Mouse (Mus musculus) kidney, adult 2 months (tissue): ENCODE data around the gene Nova2. TPM values are rescaled to one million over a fixed set of nuclear protein-coding genes. Genes with fewer than 3 reads are reported as not detected.
A peak's percentile ranks its signal among the peaks of the same experiment; 100 is the strongest.

Source experiments
- DNase-seq: peaks from one replicate; pipeline ENCODE4 v3.0.0; 2021
- H3K27ac ChIP-seq: fragments of 200-500 bp; 2 replicates; pipeline ENCODE4 v1.5.1; 2012; ENCODE audit warnings: low read depth, low read length, control low read depth, inconsistent platforms; ENCODE audit not compliant: insufficient read depth
- H3K27me3 ChIP-seq: fragments of 200-500 bp; replicated peaks from 2 replicates; pipeline ENCODE4 v1.6.1; 2012; ENCODE audit warnings: mild to moderate bottlenecking, moderate library complexity, low read length, inconsistent platforms; ENCODE audit not compliant: control insufficient read depth, insufficient read depth
- H3K36me3 ChIP-seq: fragments of 200-500 bp; 2 replicates; pipeline ENCODE4 v1.6.1; 2012; ENCODE audit warnings: mild to moderate bottlenecking, moderate library complexity, low read length, inconsistent platforms; ENCODE audit not compliant: control insufficient read depth, insufficient read depth
- H3K4me1 ChIP-seq: fragments of 200-500 bp; 2 replicates; pipeline ENCODE4 v1.6.1; 2011; ENCODE audit warnings: low read length; ENCODE audit not compliant: control insufficient read depth, insufficient read depth
- H3K4me3 ChIP-seq: fragments of 200-500 bp; 2 replicates; pipeline ENCODE4 v1.5.1; 2011; ENCODE audit warnings: mild to moderate bottlenecking, low read depth, low read length, control low read depth; ENCODE audit not compliant: insufficient read depth
- CTCF ChIP-seq: fragments of 200-500 bp; conservative IDR thresholded peaks from 2 replicates; pipeline ENCODE4 v1.5.1; 2011; ENCODE audit warnings: low read depth, mild to moderate bottlenecking, control low read depth, low read length, moderate library complexity, mixed read lengths; ENCODE audit not compliant: insufficient read depth, insufficient read length
- POLR2A ChIP-seq: fragments of 200-500 bp; IDR thresholded peaks from one replicate; pipeline ENCODE4 v1.6.1; 2011; ENCODE audit warnings: low read depth, low read length, control low read depth
- WGBS: fragments of 180-500 bp; shearing (Covaris S2); methylation state at CpG from one replicate; pipeline ENCODE4 v1.1.7; 2018; 5-methylcytosine and 5-hydroxymethylcytosine counted together
- polyA plus RNA-seq: library from polyadenylated mRNA; depleted of rRNA; stranded (reverse); fragments of >200 nt; gene quantifications from 2 replicates; pipeline ENCODE4 v1.2.3, GENCODE M21; 2012

Gene Nova2
- polyA plus RNA-seq, 1 experiment, result 1.1 TPM

GRCm38 (mm10) chr7:18924321-18924720 lies 1.4 kb upstream of the Nova2 start:
- Histone ChIP-seq H3K27ac (no peak overlapping the region), H3K27me3 (peaks cover 4% of the 10 kb centered on the region; the same call in 1 of the 2 replicates), H3K4me1 (no peaks in the 10 kb centered on the region), H3K4me3 (no peak overlapping the region), H3K36me3 (no peaks in the 10 kb centered on the region)
- 15% methylated on average over 8 of the region's 8 CpGs for WGBS
- no peak for TF ChIP-seq POLR2A
- no peak for DNase-seq

GRCm38 (mm10) chr7:18926041-18926790 lies 528 bp downstream of the Nova2 start:
- Histone ChIP-seq H3K36me3 (no peaks in the 10 kb centered on the region), H3K27ac (peak overlapping the region; percentile 43), H3K4me1 (no peaks in the 10 kb centered on the region), H3K27me3 (peaks cover 4% of the 10 kb centered on the region; the same call in 1 of the 2 replicates), H3K4me3 (peak overlapping the region; percentile 57)
- peak; percentile 81 for DNase-seq
- WGBS, result 3% methylated on average over 41 of the region's 42 CpGs
- TF ChIP-seq CTCF (no peak), POLR2A (peak; percentile 20)

- no peak for TF ChIP-seq POLR2A
- TF ChIP-seq CTCF, result no peak
- DNase-seq, result no peak
- Histone ChIP-seq H3K36me3 (no peaks in the 10 kb centered on the region), H3K4me1 (no peaks in the 10 kb centered on the region), H3K27me3 (peaks cover 4% of the 10 kb centered on the region; the same call in 1 of the 2 replicates), H3K27ac (peak overlapping the region; percentile 74), H3K4me3 (peak overlapping the region; percentile 57)
- WGBS, result 54% methylated on average over 6 of the region's 6 CpGs
Measured at GRCm38 (mm10) chr7:18926911-18927310, 1.2 kb downstream of the Nova2 start.

- no peaks in the 10 kb centered on the region for H3K36me3 ChIP-seq
- DNase-seq, result peak; percentile 83
- peaks cover 4% of the 10 kb centered on the region; the same call in 1 of the 2 replicates for H3K27me3 ChIP-seq
- WGBS, result 20% methylated on average over 3 of the region's 3 CpGs
- TF ChIP-seq POLR2A (no peak), CTCF (no peak)
- H3K27ac ChIP-seq, result peak overlapping the region; percentile 74
- peak overlapping the region; percentile 13; the same call in 1 of the 2 replicates for H3K4me3 ChIP-seq
- no peaks in the 10 kb centered on the region for H3K4me1 ChIP-seq
Measured at GRCm38 (mm10) chr7:18927759-18928158, 2.1 kb downstream of the Nova2 start.

GRCm38 (mm10) chr7:18942376-18942775 lies 16.7 kb downstream of the Nova2 start:
- TF ChIP-seq CTCF, result no peak
- no peak for TF ChIP-seq POLR2A
- H3K27ac ChIP-seq, result no peak overlapping the region
- H3K27me3 ChIP-seq, result no peaks in the 10 kb centered on the region
- no peaks in the 10 kb centered on the region for H3K36me3 ChIP-seq
- H3K4me1 ChIP-seq, result no peaks in the 10 kb centered on the region
- no peak for DNase-seq
- no peak overlapping the region for H3K4me3 ChIP-seq
- 17% methylated on average over 1 of the region's 1 CpGs for WGBS

GRCm38 (mm10) chr7:18942815-18943214 lies 17.1 kb downstream of the Nova2 start:
- no peaks in the 10 kb centered on the region for H3K36me3 ChIP-seq
- TF ChIP-seq POLR2A (no peak), CTCF (no peak)
- no peaks in the 10 kb centered on the region for H3K27me3 ChIP-seq
- WGBS, result 59% methylated on average over 9 of the region's 9 CpGs
- no peak overlapping the region for H3K4me3 ChIP-seq
- H3K27ac ChIP-seq, result no peak overlapping the region
- H3K4me1 ChIP-seq, result no peaks in the 10 kb centered on the region
- DNase-seq, result no peak

GRCm38 (mm10) chr7:18948151-18948550 lies 22.5 kb downstream of the Nova2 start:
- DNase-seq, result peak; percentile 85
- 62% methylated on average over 6 of the region's 6 CpGs for WGBS
- Histone ChIP-seq H3K27me3 (no peaks in the 10 kb centered on the region), H3K36me3 (no peaks in the 10 kb centered on the region), H3K27ac (peak overlapping the region; percentile 86), H3K4me3 (no peak overlapping the region), H3K4me1 (no peaks in the 10 kb centered on the region)
- TF ChIP-seq CTCF, result no peak
- no peak for TF ChIP-seq POLR2A
